9 mouse cellular contexts compared by ENCODE assay signal in the genomic region with DNA sequence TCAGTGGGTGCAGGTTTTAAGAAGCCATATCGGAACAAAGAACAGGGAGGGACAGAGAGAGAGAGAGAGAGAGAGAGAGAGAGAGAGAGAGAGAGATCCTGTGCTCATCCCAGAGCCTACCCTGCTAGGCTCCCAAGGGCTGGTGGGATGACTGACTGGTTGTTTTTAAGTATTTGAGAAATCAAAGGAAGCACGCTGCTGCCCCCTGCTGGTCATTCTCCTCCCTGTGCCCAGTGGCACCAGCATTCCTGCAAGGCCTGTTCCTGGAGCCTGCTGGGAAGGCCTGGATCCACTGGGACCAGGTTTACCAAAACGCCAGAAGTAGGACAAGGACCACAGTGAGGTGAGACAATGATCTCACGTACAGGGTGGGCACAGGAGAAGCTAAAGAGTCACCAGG. TPM values are rescaled to one million over a fixed set of nuclear protein-coding genes. Genes with fewer than 3 reads are reported as not detected.
DNase-seq lines count a peak whose midpoint lies in the region; ATAC-seq and TF ChIP-seq lines count a peak whose summit lies in the region.
"Had no signal": no experiment of that assay in that cellular context is flagged by ENCODE, and none has a peak within 500 bp of the region (broad histone marks: within the 10 kb centered on the region; RNA-seq: fewer than 3 reads in every experiment).

No protein-coding gene starts in this region.

- no peaks in the 10 kb centered on the region for H3K36me3 ChIP-seq in limb, embryonic 14.5 days (ENCODE audit: control insufficient read depth, insufficient read depth, low read length)

- no peaks in the 10 kb centered on the region for H3K9me3 ChIP-seq in limb, embryonic 14.5 days (ENCODE audit: control insufficient read depth, low read length)

- H3K27me3 ChIP-seq in limb, embryonic 14.5 days (ENCODE audit: control insufficient read depth, insufficient read depth, low read length), result no peaks in the 10 kb centered on the region

- H3K4me3 ChIP-seq in limb, embryonic 14.5 days (replicated peaks; ENCODE audit: low read length), result no peak overlapping the region

- ATAC-seq in limb, embryonic 14.5 days (ENCODE audit: low FRiP score, low read depth), result peak; percentile 50

- no peak overlapping the region for H3K9ac ChIP-seq in limb, embryonic 14.5 days (ENCODE audit: low read depth, low read length, severe bottlenecking)

- no peak overlapping the region for H3K27ac ChIP-seq in limb, embryonic 14.5 days (replicated peaks; ENCODE audit: low read depth, low read length)

- H3K4me1 ChIP-seq in limb, embryonic 14.5 days (ENCODE audit: control insufficient read depth, insufficient read depth, low read length), result peaks cover 3% of the 10 kb centered on the region; the same call in 1 of the 2 replicates

- H3K4me2 ChIP-seq in limb, embryonic 14.5 days (replicated peaks; ENCODE audit: low read depth, low read length, severe bottlenecking), result no peak overlapping the region

- DNase-seq in 3134 (ENCODE audit: extremely low read depth, insufficient read length, low spot score), result peak; percentile 59
- DNase-seq in NIH3T3 (ENCODE audit: low read depth), result peak; percentile 95
- peak; percentile 91 for DNase-seq in cerebellum, adult 9-11 months
- DNase-seq in frontal cortex, postnatal 25 days (ENCODE audit: low spot score in 2 of 2), result peak; percentile 96 to 99
- peak; percentile 70 to 91 for DNase-seq in kidney, adult 8-10 months
- peak; percentile 94 for DNase-seq in limb, embryonic 14.5 days (ENCODE audit: low spot score)
- DNase-seq in ovary, postnatal 36 days (ENCODE audit: low spot score), result peak; percentile 86
- peak; percentile 40 to 55 for DNase-seq in thymus, postnatal 36 days

- WGBS in limb, embryonic 14.5 days, result 14% methylated on average over 4 of the region's 4 CpGs

- TF ChIP-seq POLR2A in limb, embryonic 14.5 days (IDR thresholded peaks at IDR 0.05; ENCODE audit: borderline replicate concordance, extremely low read depth, insufficient read depth, insufficient read length), result no peak

RNA-seq across cellular contexts. Expression of gene Ppp1r26, which starts 26.7 kb away (rescaled TPM):
- 12.9 and 13.5 TPM in 2 replicates for polyA plus RNA-seq in limb, embryonic 14.5 days (2012; rRNA removed)
- polyA plus RNA-seq in limb, embryonic 14.5 days (2014; fragmentation: Nextera tagmentation; extraction: Ambion mirVana), result 4.9 and 5.6 TPM in 2 replicates

RNA-seq across cellular contexts. Expression of gene 1700007K13Rik, which starts 46.2 kb away (rescaled TPM):
- polyA plus RNA-seq in limb, embryonic 14.5 days (2012; rRNA removed), result 0.60 and 0.63 TPM in 2 replicates
- 0.55 and 1.1 TPM in 2 replicates for polyA plus RNA-seq in limb, embryonic 14.5 days (2014; fragmentation: Nextera tagmentation; extraction: Ambion mirVana)
- polyA plus RNA-seq: heart, embryonic 14.5 days had no signal

RNA-seq across cellular contexts. Expression of gene Mrps2, which starts 48.0 kb away (rescaled TPM):
- polyA plus RNA-seq in limb, embryonic 14.5 days (2012; rRNA removed), result 55.6 and 62.0 TPM in 2 replicates
- polyA plus RNA-seq in limb, embryonic 14.5 days (2014; fragmentation: Nextera tagmentation; extraction: Ambion mirVana), result 51.8 and 54.9 TPM in 2 replicates

Comparison
In these comparisons a context has a peak if more than half of its experiments do, and no peak if none do; other contexts are left out.
1. DNase-seq: peak in every context shown above with its lines; median percentile 98 in frontal cortex, postnatal 25 days; 95 in NIH3T3; 94 in limb, embryonic 14.5 days; 91 in cerebellum, adult 9-11 months; 86 in ovary, postnatal 36 days; 80 in kidney, adult 8-10 months; 59 in 3134; 48 in thymus, postnatal 36 days.